Mouse (Mus musculus): Measurements from ENCODE around the gene 4930404H24Rik.
A peak's percentile ranks its signal among the peaks of the same experiment; 100 is the strongest.
"Not testable (repeated sequence)": the region's sequence is repeated elsewhere in the genome, so short reads cannot be mapped to it uniquely, and the experiment has no call there.

Gene 4930404H24Rik

GRCm38 (mm10) chr2:153478583-153478982 lies 14.0 kb upstream of the 4930404H24Rik start:
- DNase-seq (ENCODE audit: low read depth, low spot score): peak; percentile 77

DNA sequence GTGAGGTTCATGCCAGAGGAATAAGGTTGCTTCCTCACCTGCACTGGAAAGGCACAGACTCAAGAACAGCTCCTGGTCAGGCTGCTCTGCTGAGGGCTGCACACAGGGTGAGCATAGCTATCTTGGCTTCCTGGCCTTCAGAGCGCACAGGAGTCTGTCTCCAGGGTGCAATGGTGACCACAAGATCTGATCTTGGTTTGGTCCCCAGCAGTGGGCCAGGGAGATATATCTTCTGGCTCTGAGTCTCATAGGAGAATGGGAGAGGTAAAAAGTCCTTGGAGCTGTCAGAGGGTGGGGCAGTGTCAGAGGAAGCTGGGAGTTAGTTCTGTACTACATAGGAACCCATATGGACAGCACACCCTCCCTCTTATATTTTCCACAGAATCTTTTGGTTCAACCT lies 13.1 kb upstream of the 4930404H24Rik start:
- DNase-seq (ENCODE audit: low read depth, low spot score): no peak

DNA sequence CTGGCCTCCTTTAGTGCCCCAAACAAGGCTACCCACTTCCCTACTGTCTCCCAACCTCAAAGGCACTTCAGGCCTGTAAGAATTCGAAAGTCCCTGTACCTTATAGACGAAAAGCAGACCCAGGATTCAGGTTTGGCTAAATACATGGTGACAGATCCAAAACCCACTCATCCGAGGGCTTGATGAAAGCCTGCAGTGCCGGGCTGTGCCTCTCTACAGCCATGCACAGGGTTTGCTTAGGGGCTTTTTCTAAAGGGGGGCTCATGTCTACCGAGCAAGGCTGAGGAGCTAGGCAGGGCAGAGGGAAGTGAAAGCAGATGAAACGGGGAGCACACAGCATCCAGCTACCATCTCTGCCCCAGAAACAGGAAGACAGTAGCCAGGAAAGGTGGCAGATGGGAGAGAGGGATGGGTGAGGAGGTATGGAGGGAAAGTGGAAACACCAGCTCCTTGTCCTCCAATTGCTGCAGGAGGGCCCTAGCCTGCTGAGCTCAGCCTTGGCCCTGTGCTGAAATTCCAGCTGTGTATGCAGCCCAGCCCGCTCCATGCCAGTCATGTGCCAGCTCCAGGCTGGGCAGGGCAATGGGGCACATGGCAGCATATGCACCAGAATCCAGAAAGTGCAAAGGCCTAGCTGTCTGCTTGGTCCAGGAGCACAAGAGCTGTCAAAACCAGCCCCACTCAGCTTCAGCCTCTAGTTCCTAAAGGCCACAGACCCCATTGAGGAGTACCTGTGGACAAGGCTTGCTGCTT lies 11.3 kb upstream of the 4930404H24Rik start:
- DNase-seq (ENCODE audit: low read depth, low spot score): no peak

DNA sequence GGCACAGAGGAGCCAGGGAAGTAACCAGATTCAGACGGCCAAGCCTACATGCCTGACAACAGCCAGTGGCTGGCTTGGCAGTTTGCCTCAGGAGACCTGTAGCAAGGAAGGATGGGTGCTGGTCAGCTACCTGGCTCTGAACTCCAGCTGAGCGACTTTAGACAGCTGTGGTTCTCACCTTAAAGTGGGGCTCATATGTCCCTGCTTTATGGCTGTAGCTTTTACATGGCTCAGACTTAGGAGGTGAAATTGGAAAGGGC lies 10.8 kb upstream of the 4930404H24Rik start:
- no peak for DNase-seq (ENCODE audit: low read depth, low spot score)

DNA sequence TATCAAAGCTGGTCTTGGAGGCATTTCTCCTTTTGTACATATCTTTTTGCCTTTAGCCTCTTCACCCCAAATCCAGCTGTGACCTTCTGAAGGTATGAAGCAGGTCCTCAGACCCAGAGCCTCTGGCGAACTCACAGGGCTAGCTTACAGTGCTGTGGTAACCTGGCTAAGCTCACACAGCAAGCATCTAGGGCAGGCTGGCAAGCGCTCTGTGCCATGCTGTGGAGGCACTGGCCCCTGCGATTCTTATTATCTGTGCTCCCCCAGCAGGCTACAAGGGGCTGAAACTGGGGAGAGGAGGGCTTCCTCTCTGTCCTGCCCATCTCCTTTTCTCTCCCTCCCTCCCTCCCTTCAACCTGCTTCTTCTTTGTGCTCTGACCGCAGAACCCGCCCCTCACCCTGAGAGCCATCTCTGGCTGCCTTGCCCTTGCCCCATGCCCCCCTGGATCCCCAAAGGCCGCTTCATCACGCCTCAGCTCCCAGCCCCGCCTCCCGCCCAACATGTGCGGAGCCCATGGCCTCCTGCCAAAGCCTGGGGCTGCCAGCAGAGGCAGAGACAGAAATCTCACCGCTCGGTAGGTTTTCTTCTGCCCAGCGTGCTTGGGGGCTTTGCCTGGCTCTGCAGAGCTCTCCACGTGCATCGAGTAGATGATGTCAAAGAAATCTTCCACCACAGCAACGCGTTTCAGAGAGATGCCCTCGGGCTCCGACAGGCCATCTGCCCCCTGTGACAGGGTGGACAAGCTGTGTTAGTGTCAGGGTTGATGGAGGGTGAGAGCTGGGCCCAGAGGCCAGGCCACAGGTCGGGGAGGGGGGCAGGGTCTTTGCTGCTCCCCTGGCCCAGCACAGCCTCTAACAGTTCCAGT lies 9.2 kb upstream of the 4930404H24Rik start:
- DNase-seq (ENCODE audit: low read depth, low spot score): peak; percentile 25

GRCm38 (mm10) chr2:153484071-153484470 lies 8.5 kb upstream of the 4930404H24Rik start:
- no peak for DNase-seq (ENCODE audit: low read depth, low spot score)

DNA sequence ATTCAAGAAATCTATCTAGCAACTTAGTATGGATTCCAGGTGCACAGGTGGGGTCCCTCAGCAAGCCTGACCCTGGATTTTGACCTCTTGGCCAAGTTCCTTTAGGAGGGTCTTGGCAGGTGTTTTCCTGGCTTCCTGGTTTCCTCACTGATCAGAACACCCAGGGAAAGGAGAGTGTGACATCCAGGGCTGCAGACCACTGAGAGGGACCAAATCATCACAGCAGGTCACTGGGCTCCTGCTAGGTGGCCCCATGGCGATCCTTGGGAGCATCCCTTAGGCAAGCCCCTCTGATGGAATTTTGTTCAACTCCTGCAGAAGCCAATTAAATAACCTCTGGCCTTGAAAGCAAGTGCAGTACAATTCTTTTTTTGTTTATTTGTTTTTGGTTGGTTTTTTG lies 2.5 kb upstream of the 4930404H24Rik start:
- DNase-seq (ENCODE audit: low read depth, low spot score): no peak

- no peak for DNase-seq (ENCODE audit: low read depth, low spot score)
Measured at GRCm38 (mm10) chr2:153490940-153491339, 1.6 kb upstream of the 4930404H24Rik start.

GRCm38 (mm10) chr2:153491512-153492178 lies 945 bp upstream of the 4930404H24Rik start:
- DNase-seq (ENCODE audit: low read depth, low spot score): no peak

GRCm38 (mm10) chr2:153492179-153492517 lies 442 bp upstream of the 4930404H24Rik start:
- DNase-seq (ENCODE audit: low read depth, low spot score): no peak

DNA sequence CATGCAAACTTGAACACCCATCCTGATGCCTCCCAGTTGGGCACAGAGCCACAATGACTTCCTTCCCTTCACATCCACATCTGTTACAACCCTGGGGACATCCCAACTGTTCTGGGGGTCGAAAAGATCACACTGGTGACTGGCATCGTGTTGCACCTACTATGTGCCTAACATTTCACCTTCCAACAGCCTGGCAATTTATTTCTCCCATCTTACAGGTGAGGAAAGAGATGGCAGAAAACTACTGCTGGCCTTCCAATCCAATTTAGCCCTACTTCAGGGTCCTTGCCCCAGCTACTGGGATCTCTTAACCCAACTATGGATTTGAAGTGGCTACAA lies 772 bp downstream of the 4930404H24Rik start:
- no peak for DNase-seq (ENCODE audit: low read depth, low spot score)

DNA sequence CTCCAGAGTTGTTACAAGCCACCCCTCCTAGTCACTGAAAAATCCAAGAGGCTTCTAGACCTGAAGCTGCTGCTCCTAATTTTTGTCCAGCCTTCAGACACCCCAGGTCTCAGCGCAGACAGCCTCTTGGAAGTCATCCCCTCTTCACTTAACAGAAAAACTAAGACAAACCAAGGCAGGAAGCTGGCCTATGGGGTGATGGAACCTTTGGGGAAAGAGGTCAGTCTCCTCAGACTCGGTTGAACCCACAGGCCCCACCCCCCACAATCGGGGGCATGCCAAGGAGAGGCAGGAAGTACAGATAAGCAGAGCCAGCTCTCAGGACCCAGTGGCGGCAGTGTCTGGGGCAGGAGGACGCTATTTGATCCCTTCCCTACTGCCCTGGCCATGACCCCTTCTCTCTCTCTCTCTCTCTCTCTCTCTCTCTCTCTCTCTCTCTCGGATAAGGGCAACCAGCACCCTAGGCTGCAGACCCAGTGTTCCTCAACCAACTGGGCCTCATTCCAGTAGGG lies 1.2 kb downstream of the 4930404H24Rik start:
- DNase-seq (ENCODE audit: low read depth, low spot score): peak; percentile 55

GRCm38 (mm10) chr2:153494293-153494811 lies 1.8 kb downstream of the 4930404H24Rik start:
- peak; percentile 68 for DNase-seq (ENCODE audit: low read depth, low spot score)

- not testable (repeated sequence) for DNase-seq (ENCODE audit: low read depth, low spot score)
Measured at GRCm38 (mm10) chr2:153495391-153495790, 2.8 kb downstream of the 4930404H24Rik start.

DNA sequence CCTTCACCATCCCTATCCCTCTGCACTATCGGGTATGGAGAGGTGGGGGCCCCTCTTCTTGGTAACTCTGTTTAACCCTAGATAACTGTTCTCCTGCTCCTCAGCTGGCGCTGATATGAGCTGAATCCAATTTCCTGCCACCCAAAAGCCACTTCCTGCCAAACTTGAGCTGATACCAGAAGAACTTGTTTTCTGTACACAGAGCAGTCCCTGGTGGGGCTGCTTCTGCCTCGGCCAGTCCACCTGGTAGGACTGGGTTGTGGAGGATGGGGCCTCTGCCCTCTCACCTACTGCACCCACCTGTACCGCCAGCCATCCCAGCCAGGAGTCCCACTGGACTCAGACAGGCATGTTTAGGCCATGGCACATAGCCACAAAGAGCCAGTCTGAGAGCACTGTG lies 3.2 kb downstream of the 4930404H24Rik start:
- DNase-seq (ENCODE audit: low read depth, low spot score): peak; percentile 59

GRCm38 (mm10) chr2:153496301-153496700 lies 3.7 kb downstream of the 4930404H24Rik start:
- no peak for DNase-seq (ENCODE audit: low read depth, low spot score)

DNA sequence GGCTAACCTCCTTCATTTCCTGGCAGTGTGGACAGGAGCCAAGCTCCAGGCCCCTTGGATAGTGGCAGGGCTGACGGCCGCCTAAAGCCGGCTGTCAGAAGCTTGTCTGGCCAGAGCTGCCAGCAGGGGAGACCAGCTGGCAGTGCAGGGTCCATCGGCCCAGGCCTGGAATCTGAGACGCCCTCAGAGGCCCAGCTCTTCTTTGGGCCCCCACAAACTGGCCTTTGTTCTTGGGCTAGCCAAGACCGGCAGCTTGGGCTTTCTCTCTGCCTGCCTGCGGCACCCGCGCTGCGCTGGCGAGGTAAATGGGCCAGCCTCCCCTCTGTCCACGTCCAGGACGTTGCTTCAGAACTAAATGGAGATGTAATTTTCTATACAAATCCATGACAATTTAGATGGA lies 4.3 kb downstream of the 4930404H24Rik start:
- DNase-seq (ENCODE audit: low read depth, low spot score): no peak

- DNase-seq (ENCODE audit: low read depth, low spot score): no peak
Measured at GRCm38 (mm10) chr2:153499154-153499553, 6.6 kb downstream of the 4930404H24Rik start.

GRCm38 (mm10) chr2:153506385-153506784 lies 13.8 kb downstream of the 4930404H24Rik start:
- DNase-seq (ENCODE audit: low read depth, low spot score): no peak

DNA sequence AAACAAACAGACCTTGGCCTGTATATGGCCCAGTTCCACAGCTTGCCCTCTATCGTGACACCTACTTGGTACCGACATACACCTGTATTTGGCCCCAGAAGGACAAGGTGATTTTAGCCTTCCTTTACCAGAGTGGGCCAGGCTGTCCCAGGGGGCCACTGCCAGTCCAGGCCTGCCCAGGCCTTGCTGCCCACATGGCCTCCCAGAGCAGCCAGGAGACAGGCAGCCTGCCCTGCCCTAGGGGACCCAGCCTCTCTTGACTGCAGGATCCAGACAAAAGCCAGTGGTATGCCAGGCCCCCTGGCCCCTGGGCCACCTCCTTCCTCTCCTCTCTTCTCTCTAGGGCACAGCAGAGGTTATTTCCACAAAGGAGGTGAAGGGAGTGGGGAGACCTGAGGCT lies 15.4 kb downstream of the 4930404H24Rik start:
- DNase-seq (ENCODE audit: low read depth, low spot score): no peak

DNA sequence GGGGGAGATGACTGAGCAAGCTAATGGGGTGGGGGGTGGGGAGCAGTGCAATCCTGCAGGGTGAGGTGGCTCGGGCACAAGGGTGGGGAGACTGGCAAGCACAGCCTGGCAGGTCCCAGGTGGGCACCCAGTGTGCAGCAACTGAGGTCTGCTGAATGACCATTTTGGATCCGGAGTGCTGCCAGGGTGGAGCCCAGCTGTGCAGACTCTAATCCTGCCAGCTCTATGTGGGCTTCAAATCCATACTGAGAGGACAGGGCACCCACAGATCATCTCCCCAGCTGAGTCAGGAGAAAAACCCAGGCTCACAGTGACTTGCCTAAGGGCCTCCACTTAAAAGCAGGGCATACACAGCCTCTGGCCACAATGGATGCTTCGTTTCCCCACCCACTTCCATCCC lies 15.8 kb downstream of the 4930404H24Rik start:
- no peak for DNase-seq (ENCODE audit: low read depth, low spot score)
